Mouse (Mus musculus): ENCODE results near the gene Ssx2ip. TPM values are rescaled to one million over a fixed set of nuclear protein-coding genes. Genes with fewer than 3 reads are reported as not detected.
A peak's percentile ranks its signal among the peaks of the same experiment; 100 is the strongest.

Ssx2ip gene
- polyA plus RNA-seq, 1 experiment from 2014 or later: 30.8 TPM

- no peak for DNase-seq (ENCODE audit: low read depth, low spot score)
- POLR2A ChIA-PET: interaction anchor here (1.0 kb wide), 1 partner anchor 11 kb away, joined by 3 read pairs; no protein-coding TSS in a partner anchor
- in situ Hi-C loops (cut with MboI; ENCODE audit: low pct_unique_long_range_greater_than_20kb): no loop called here
- no peaks in the 10 kb centered on the region for H3K27me3 ChIP-seq
- CTCF ChIA-PET: interaction anchor here (1.6 to 2.0 kb wide), 2 partner anchors 12 to 106 kb away, joined by 3 to 7 read pairs; no protein-coding TSS in a partner anchor
- no peak for ATAC-seq
- TF ChIP-seq CTCF (IDR thresholded peaks at IDR 0.05): no peak
Observed at GRCm38 (mm10) chr3:146433681-146434350, 29.4 kb downstream of the Ssx2ip start.

- no peaks in the 10 kb centered on the region for H3K27me3 ChIP-seq
- POLR2A ChIA-PET: interaction anchor here (0.6 to 1.2 kb wide), 4 partner anchors 10 to 505 kb away, joined by 3 to 5 read pairs (median 4); no protein-coding TSS in a partner anchor
- ATAC-seq: no peak
- no peak for TF ChIP-seq CTCF (IDR thresholded peaks at IDR 0.05)
- CTCF ChIA-PET: interaction anchor here (1.4 to 2.0 kb wide), 3 partner anchors 9 to 107 kb away, joined by 3 to 7 read pairs (median 3); no protein-coding TSS in a partner anchor
- in situ Hi-C loops (cut with MboI; ENCODE audit: low pct_unique_long_range_greater_than_20kb): no loop called here
- no peak for DNase-seq (ENCODE audit: low read depth, low spot score)
Observed at GRCm38 (mm10) chr3:146434686-146435085, 30.2 kb downstream of the Ssx2ip start.

- ATAC-seq: peak; percentile 58
- ChIA-PET CTCF (interaction anchor here (1.4 to 2.0 kb wide), 4 partner anchors 8 to 108 kb away, joined by 3 to 7 read pairs (median 4); no protein-coding TSS in a partner anchor), POLR2A (interaction anchor here (1.0 to 1.2 kb wide), 3 partner anchors 26 to 504 kb away, joined by 3 to 5 read pairs (median 3); no protein-coding TSS in a partner anchor)
- DNase-seq (ENCODE audit: low read depth, low spot score): peak; percentile 46
- no peak for TF ChIP-seq CTCF (IDR thresholded peaks at IDR 0.05)
- in situ Hi-C loops (cut with MboI; ENCODE audit: low pct_unique_long_range_greater_than_20kb): no loop called here
- no peaks in the 10 kb centered on the region for H3K27me3 ChIP-seq
Observed at GRCm38 (mm10) chr3:146435533-146435932, 31.1 kb downstream of the Ssx2ip start.

GRCm38 (mm10) chr3:146436114-146436513 is 31.7 kb downstream of the Ssx2ip start:
- no peak for DNase-seq (ENCODE audit: low read depth, low spot score)
- ChIA-PET CTCF (interaction anchor here (1.0 to 1.4 kb wide), 3 partner anchors 15 to 406 kb away, joined by 3 to 4 read pairs (median 3); no protein-coding TSS in a partner anchor), POLR2A (interaction anchor here (1.1 to 1.2 kb wide), 2 partner anchors 25 to 63 kb away, joined by 3 read pairs; no protein-coding TSS in a partner anchor)
- in situ Hi-C loops (cut with MboI; ENCODE audit: low pct_unique_long_range_greater_than_20kb): no loop called here
- ATAC-seq: no peak
- TF ChIP-seq CTCF (IDR thresholded peaks at IDR 0.05): no peak
- H3K27me3 ChIP-seq: no peaks in the 10 kb centered on the region

GRCm38 (mm10) chr3:146440011-146440410 is 35.6 kb downstream of the Ssx2ip start:
- no peak for TF ChIP-seq CTCF (IDR thresholded peaks at IDR 0.05)

GRCm38 (mm10) chr3:146440422-146440821 is 36.0 kb downstream of the Ssx2ip start:
- in situ Hi-C loops (cut with MboI; ENCODE audit: low pct_unique_long_range_greater_than_20kb): no loop called here
- DNase-seq (ENCODE audit: low read depth, low spot score): no peak
- ATAC-seq: no peak
- POLR2A ChIA-PET: no interaction called here
- no peak for TF ChIP-seq CTCF (IDR thresholded peaks at IDR 0.05)
- H3K27me3 ChIP-seq: no peaks in the 10 kb centered on the region
- CTCF ChIA-PET: interaction anchor here (0.7 to 0.8 kb wide), 2 partner anchors 9 to 13 kb away, joined by 3 read pairs; no protein-coding TSS in a partner anchor

More at GRCm38 (mm10) chr3:146440011-146440410, 35.6 kb downstream of the Ssx2ip start:
- ChIA-PET CTCF (interaction anchor here (0.7 to 0.8 kb wide), 2 partner anchors 9 to 13 kb away, joined by 3 read pairs; no protein-coding TSS in a partner anchor), POLR2A (no interaction called here)
- DNase-seq (ENCODE audit: low read depth, low spot score): no peak
- H3K27me3 ChIP-seq: no peaks in the 10 kb centered on the region
- in situ Hi-C loops (cut with MboI; ENCODE audit: low pct_unique_long_range_greater_than_20kb): no loop called here
- ATAC-seq: no peak

GRCm38 (mm10) chr3:146442484-146442883 is 38.0 kb downstream of the Ssx2ip start:
- in situ Hi-C loops (cut with MboI; ENCODE audit: low pct_unique_long_range_greater_than_20kb): no loop called here
- ATAC-seq (no peak), DNase-seq (ENCODE audit: low read depth, low spot score) (no peak)
- CTCF ChIA-PET: interaction anchor here (1.0 to 1.5 kb wide), 3 partner anchors 16 to 21 kb away, joined by 3 to 5 read pairs (median 5); no protein-coding TSS in a partner anchor
- no peaks in the 10 kb centered on the region for H3K27me3 ChIP-seq
- no peak for TF ChIP-seq CTCF (IDR thresholded peaks at IDR 0.05)
- POLR2A ChIA-PET: no interaction called here

- no peaks in the 10 kb centered on the region for H3K27me3 ChIP-seq
- ChIA-PET CTCF (interaction anchor here (1.0 to 1.5 kb wide), 3 partner anchors 16 to 21 kb away, joined by 3 to 5 read pairs (median 5); no protein-coding TSS in a partner anchor), POLR2A (no interaction called here)
- TF ChIP-seq CTCF (IDR thresholded peaks at IDR 0.05): no peak
- ATAC-seq (no peak), DNase-seq (ENCODE audit: low read depth, low spot score) (no peak)
- in situ Hi-C loops (cut with MboI; ENCODE audit: low pct_unique_long_range_greater_than_20kb): no loop called here
Observed at GRCm38 (mm10) chr3:146442936-146443335, 38.5 kb downstream of the Ssx2ip start.

- no peak for TF ChIP-seq CTCF (IDR thresholded peaks at IDR 0.05)
- POLR2A ChIA-PET: no interaction called here
- in situ Hi-C loops (cut with MboI; ENCODE audit: low pct_unique_long_range_greater_than_20kb): no loop called here
- CTCF ChIA-PET: interaction anchor here (1.0 to 1.1 kb wide), 3 partner anchors 8 to 22 kb away, joined by 3 to 5 read pairs (median 3); no protein-coding TSS in a partner anchor
- DNase-seq (ENCODE audit: low read depth, low spot score) (no peak), ATAC-seq (no peak)
- no peaks in the 10 kb centered on the region for H3K27me3 ChIP-seq
Observed at GRCm38 (mm10) chr3:146443380-146443779, 38.9 kb downstream of the Ssx2ip start.

- in situ Hi-C loops (cut with MboI; ENCODE audit: low pct_unique_long_range_greater_than_20kb): no loop called here
- H3K27me3 ChIP-seq: no peaks in the 10 kb centered on the region
- ChIA-PET CTCF (no interaction called here), POLR2A (interaction anchor here (0.9 kb wide), 1 partner anchor 10 kb away, joined by 3 read pairs; no protein-coding TSS in a partner anchor)
- no peak for DNase-seq (ENCODE audit: low read depth, low spot score)
- TF ChIP-seq CTCF (IDR thresholded peaks at IDR 0.05): no peak
- ATAC-seq: no peak
Observed at GRCm38 (mm10) chr3:146444880-146445279, 40.4 kb downstream of the Ssx2ip start.

- CTCF ChIA-PET: interaction anchor here (1.2 to 1.3 kb wide), 2 partner anchors 9 to 15 kb away, joined by 3 read pairs; no protein-coding TSS in a partner anchor
- H3K27me3 ChIP-seq: no peaks in the 10 kb centered on the region
- no peak for TF ChIP-seq CTCF (IDR thresholded peaks at IDR 0.05)
- in situ Hi-C loops (cut with MboI; ENCODE audit: low pct_unique_long_range_greater_than_20kb): no loop called here
- POLR2A ChIA-PET: no interaction called here
- ATAC-seq (no peak), DNase-seq (ENCODE audit: low read depth, low spot score) (no peak)
Observed at GRCm38 (mm10) chr3:146447156-146447555, 42.7 kb downstream of the Ssx2ip start.
